Mouse (Mus musculus) ES-Bruce4 (cell line): ENCODE data around the gene Ddx19a.

Experiments used
- CTCF ChIP-seq: IDR thresholded peaks from one replicate; pipeline ENCODE4 v1.8.1; 2011; ENCODE audit warnings: low read depth, low read length
- POLR2A ChIP-seq: IDR thresholded peaks from one replicate; pipeline ENCODE4 v1.8.1; 2011; ENCODE audit warnings: low read length; ENCODE audit not compliant: insufficient read depth

GRCm38 (mm10) chr8:110941453-110941948, 56.1 kb downstream of the Ddx19a start:
- no peak for TF ChIP-seq CTCF
- no peak for TF ChIP-seq POLR2A
